Comparison of ENCODE assay signal across 8 mouse cellular contexts in genomic region chr13:58275599-58275998, GRCm38 (mm10). TPM values are rescaled to one million over a fixed set of nuclear protein-coding genes. Genes with fewer than 3 reads are reported as not detected.
A peak's percentile ranks its signal among the peaks of the same experiment; 100 is the strongest.
DNase-seq lines count a peak whose midpoint lies in the region; ATAC-seq and TF ChIP-seq lines count a peak whose summit lies in the region.

Gkap1 (minus strand) TSS chr13:58275699.

- no peaks in the 10 kb centered on the region for H3K27me3 ChIP-seq in liver, adult 2 months (ENCODE audit: control insufficient read depth, insufficient read depth, low read length)
- H3K27me3 ChIP-seq in heart, embryonic 13.5 days (replicated peaks), result peaks cover 16% of the 10 kb centered on the region
- H3K27me3 ChIP-seq in neural tube, embryonic 14.5 days (ENCODE audit: control insufficient read depth, insufficient read depth, low read length), result no peaks in the 10 kb centered on the region

- peak within 1 kb of the TSS; percentile 91 for H3K9ac ChIP-seq in liver, adult 2 months (ENCODE audit: low read depth, low read length)
- peak within 1 kb of the TSS; percentile 94 for H3K9ac ChIP-seq in heart, embryonic 13.5 days
- H3K9ac ChIP-seq in neural tube, embryonic 14.5 days (replicated peaks; ENCODE audit: low read depth, low read length), result peak within 1 kb of the TSS; percentile 75

- 0 out of 2 replicates have a peak within 1 kb of the TSS, but pooled peaks have one; percentile 0 for H3K27ac ChIP-seq in liver, adult 2 months (replicated peaks; ENCODE audit: insufficient read depth, low read depth, low read length)
- peak within 1 kb of the TSS; percentile 84 for H3K27ac ChIP-seq in heart, embryonic 13.5 days (replicated peaks)
- H3K27ac ChIP-seq in neural tube, embryonic 14.5 days (ENCODE audit: low read depth, low read length), result peak within 1 kb of the TSS; percentile 80

- no peak for ATAC-seq in common myeloid progenitor, adult 5-6 weeks (replicated peaks; ENCODE audit: low read depth, poor library complexity, severe bottlenecking)
- no peak for ATAC-seq in heart, embryonic 13.5 days (ENCODE audit: extremely low read depth, insufficient number of reproducible peaks, low FRiP score, low TSS enrichment)
- ATAC-seq in neural tube, embryonic 14.5 days (ENCODE audit: low read depth), result no peak

- peak within 1 kb of the TSS; percentile 99 for H3K4me3 ChIP-seq in liver, adult 2 months (ENCODE audit: insufficient read depth, low read depth, low read length)
- peak within 1 kb of the TSS; percentile 95 for H3K4me3 ChIP-seq in heart, embryonic 13.5 days
- peak within 1 kb of the TSS; percentile 87 for H3K4me3 ChIP-seq in neural tube, embryonic 14.5 days (ENCODE audit: low read depth, low read length)

- H3K4me1 ChIP-seq in liver, adult 2 months (ENCODE audit: control insufficient read depth, insufficient read depth, low read length), result peaks cover 7% of the 10 kb centered on the region
- H3K4me1 ChIP-seq in heart, embryonic 13.5 days, result peaks cover 24% of the 10 kb centered on the region
- H3K4me1 ChIP-seq in neural tube, embryonic 14.5 days (ENCODE audit: control insufficient read depth, insufficient read depth, low read length), result peaks cover 12% of the 10 kb centered on the region; the same call in 1 of the 2 replicates

- H3K36me3 ChIP-seq in liver, adult 2 months (ENCODE audit: control insufficient read depth, insufficient read depth, low read length), result no peaks in the 10 kb centered on the region
- no peaks in the 10 kb centered on the region for H3K36me3 ChIP-seq in heart, embryonic 13.5 days
- H3K36me3 ChIP-seq in neural tube, embryonic 14.5 days (ENCODE audit: control insufficient read depth, insufficient read depth, low read length), result no peaks in the 10 kb centered on the region

- peak within 1 kb of the TSS; percentile 89 for H3K4me2 ChIP-seq in heart, embryonic 13.5 days
- H3K4me2 ChIP-seq in neural tube, embryonic 14.5 days (ENCODE audit: low read depth, low read length), result peak within 1 kb of the TSS; percentile 74

- no peak for TF ChIP-seq POLR2A in liver, adult 2 months (IDR thresholded peaks at IDR 0.05; ENCODE audit: extremely low read depth, insufficient read depth, low read length)

- no peaks in the 10 kb centered on the region for H3K79me2 ChIP-seq in liver, adult 2 months (ENCODE audit: control insufficient read depth, insufficient read depth, low read length)

- no peaks in the 10 kb centered on the region for H3K9me3 ChIP-seq in heart, embryonic 13.5 days
- no peaks in the 10 kb centered on the region for H3K9me3 ChIP-seq in neural tube, embryonic 14.5 days (ENCODE audit: control insufficient read depth, low read length)

- intact Hi-C loops in left cerebral cortex, postnatal 25 days (cut with DNase I), result loop anchor here (10.0 kb wide), 1 partner anchor 91 kb away; no protein-coding TSS in a partner anchor

- WGBS in liver, adult 2 months, result 95% methylated on average over 8 of the region's 8 CpGs
- 70% methylated on average over 8 of the region's 8 CpGs for WGBS in heart, embryonic 13.5 days
- WGBS in neural tube, embryonic 14.5 days, result 79% methylated on average over 8 of the region's 8 CpGs

- no peak for DNase-seq in liver, adult 2 months (ENCODE audit: extremely low read depth, low read depth, low spot score)
- DNase-seq in liver, result no peak
- DNase-seq in left cerebral cortex, postnatal 25 days (ENCODE audit: low spot score in 2 of 2), result no peak
- no peak for DNase-seq in right cerebral cortex, adult 18-20 months
- DNase-seq in cerebellum, postnatal 36 days, result no peak

- TF ChIP-seq CTCF in liver, adult 2 months (IDR thresholded peaks at IDR 0.05; ENCODE audit: low read depth, low read length), result no peak

RNA-seq across cellular contexts. Expression of gene Gkap1, which starts in this region (rescaled TPM):
- 11.7 and 14.9 TPM in 2 replicates for total RNA-seq in liver, adult 2 months (2014; rRNA removed)
- polyA plus RNA-seq in liver, adult 2 months (2012; rRNA removed), result 3.5 and 4.3 TPM in 2 replicates
- 26.9 and 38.0 TPM in 2 replicates for total RNA-seq in common myeloid progenitor, adult 5-6 weeks (2017)
- polyA plus RNA-seq in heart, embryonic 13.5 days (2015; fragmentation: Nextera tagmentation; extraction: Ambion mirVana), result 15.6 and 16.0 TPM in 2 replicates
- total RNA-seq in left cerebral cortex, postnatal 25 days (2021), result 10 to 100 TPM; 16.8 to 18.3 TPM
- polyA plus RNA-seq in neural tube, embryonic 14.5 days (2014; fragmentation: Nextera tagmentation; extraction: Ambion mirVana), result 25.6 and 29.7 TPM in 2 replicates

Comparison
In these comparisons a context has a peak if more than half of its experiments do, and no peak if none do; other contexts are left out.
1. H3K27ac ChIP-seq: peak in every context shown above with its lines; median percentile 84 in heart, embryonic 13.5 days; 80 in neural tube, embryonic 14.5 days; 0 in liver, adult 2 months.